Mouse (Mus musculus): Measurements from ENCODE around the gene Atg14.

GRCm38 (mm10) chr14:47529019-47529418, 41.4 kb downstream of the Atg14 start:
- TF ChIP-seq MAFK (IDR thresholded peaks at IDR 0.05; ENCODE audit: insufficient read depth, low read depth, low read length) = no peak
- no peak for TF ChIP-seq HCFC1 (IDR thresholded peaks at IDR 0.05; ENCODE audit: borderline replicate concordance, insufficient read depth, low read length)
- TF ChIP-seq CHD2 (IDR thresholded peaks at IDR 0.05; ENCODE audit: low read depth, low read length) = no peak

Data from ES-E14 (cell line).